Mouse (Mus musculus): ENCODE data around the gene Sez6. TPM values are rescaled to one million over a fixed set of nuclear protein-coding genes. Genes with fewer than 3 reads are reported as not detected.

Gene Sez6
- polyA plus RNA-seq, 1 experiment from 2014 or later: 110 TPM

GRCm38 (mm10) chr11:77964415-77965095 lies 34.0 kb downstream of the Sez6 start:
- Histone ChIP-seq H3K36me3 (replicated peaks; ENCODE audit: control insufficient read depth, insufficient read depth) (peaks cover 8% of the 10 kb centered on the region), H3K9me3 (ENCODE audit: control insufficient read depth, low read length) (no peaks in the 10 kb centered on the region), H3K4me3 (replicated peaks; ENCODE audit: low read length) (no peak overlapping the region), H3K9ac (peak overlapping the region; percentile 45), H3K27ac (peak overlapping the region; percentile 84), H3K4me1 (replicated peaks; ENCODE audit: control insufficient read depth, insufficient read depth, low read length) (peaks cover 34% of the 10 kb centered on the region), H3K27me3 (ENCODE audit: control insufficient read depth, insufficient read depth, low read length) (peaks cover 18% of the 10 kb centered on the region), H3K4me2 (replicated peaks) (peak overlapping the region; percentile 17; the same call in 1 of the 2 replicates)
- ATAC-seq (ENCODE audit: low FRiP score) (peak; percentile 7; the same call in 1 of the 2 replicates), DNase-seq (ENCODE audit: low spot score) (no peak)
- WGBS: 8% methylated on average over 19 of the region's 19 CpGs

- no peak overlapping the region for H3K4me3 ChIP-seq (replicated peaks; ENCODE audit: low read length)
- peak overlapping the region; percentile 45 for H3K9ac ChIP-seq
- H3K4me1 ChIP-seq (replicated peaks; ENCODE audit: control insufficient read depth, insufficient read depth, low read length): peaks cover 26% of the 10 kb centered on the region
- 5% methylated on average over 17 of the region's 17 CpGs for WGBS
- H3K4me2 ChIP-seq (replicated peaks): peak overlapping the region; percentile 17
- H3K9me3 ChIP-seq (ENCODE audit: control insufficient read depth, low read length): no peaks in the 10 kb centered on the region
- DNase-seq (ENCODE audit: low spot score) (peak; percentile 81), ATAC-seq (ENCODE audit: low FRiP score) (peak; percentile 81)
- H3K36me3 ChIP-seq (replicated peaks; ENCODE audit: control insufficient read depth, insufficient read depth): peaks cover 16% of the 10 kb centered on the region
- peak overlapping the region; percentile 84 for H3K27ac ChIP-seq
- peaks cover 15% of the 10 kb centered on the region for H3K27me3 ChIP-seq (ENCODE audit: control insufficient read depth, insufficient read depth, low read length)
Measured at GRCm38 (mm10) chr11:77965101-77966036, 34.8 kb downstream of the Sez6 start.

- Histone ChIP-seq H3K36me3 (replicated peaks; ENCODE audit: control insufficient read depth, insufficient read depth) (peaks cover 21% of the 10 kb centered on the region), H3K4me3 (replicated peaks; ENCODE audit: low read length) (no peak overlapping the region), H3K4me1 (replicated peaks; ENCODE audit: control insufficient read depth, insufficient read depth, low read length) (peaks cover 26% of the 10 kb centered on the region), H3K9me3 (ENCODE audit: control insufficient read depth, low read length) (no peaks in the 10 kb centered on the region), H3K27ac (peak overlapping the region; percentile 84; the same call in 1 of the 2 replicates), H3K27me3 (ENCODE audit: control insufficient read depth, insufficient read depth, low read length) (peaks cover 15% of the 10 kb centered on the region), H3K9ac (peak overlapping the region; percentile 45; the same call in 1 of the 2 replicates), H3K4me2 (replicated peaks) (no peak overlapping the region)
- ATAC-seq (ENCODE audit: low FRiP score): no peak
- WGBS: 39% methylated on average over 5 of the region's 5 CpGs
- no peak for DNase-seq (ENCODE audit: low spot score)
Measured at GRCm38 (mm10) chr11:77966037-77966391, 35.4 kb downstream of the Sez6 start.

GRCm38 (mm10) chr11:77967114-77967513 lies 36.5 kb downstream of the Sez6 start:
- H3K27me3 ChIP-seq (ENCODE audit: control insufficient read depth, insufficient read depth, low read length): peaks cover 12% of the 10 kb centered on the region
- DNase-seq (ENCODE audit: low spot score): peak; percentile 96
- H3K4me2 ChIP-seq (replicated peaks): no peak overlapping the region
- no peak overlapping the region for H3K4me3 ChIP-seq (replicated peaks; ENCODE audit: low read length)
- no peak for ATAC-seq (ENCODE audit: low FRiP score)
- H3K27ac ChIP-seq: no peak overlapping the region
- peaks cover 21% of the 10 kb centered on the region for H3K36me3 ChIP-seq (replicated peaks; ENCODE audit: control insufficient read depth, insufficient read depth)
- H3K9ac ChIP-seq: no peak overlapping the region
- no peaks in the 10 kb centered on the region for H3K9me3 ChIP-seq (ENCODE audit: control insufficient read depth, low read length)
- H3K4me1 ChIP-seq (replicated peaks; ENCODE audit: control insufficient read depth, insufficient read depth, low read length): peaks cover 26% of the 10 kb centered on the region
- WGBS: 1% methylated on average over 4 of the region's 4 CpGs

- Histone ChIP-seq H3K27ac (no peak overlapping the region), H3K9ac (no peak overlapping the region), H3K27me3 (ENCODE audit: control insufficient read depth, insufficient read depth, low read length) (peaks cover 6% of the 10 kb centered on the region; the same call in 1 of the 2 replicates), H3K4me1 (replicated peaks; ENCODE audit: control insufficient read depth, insufficient read depth, low read length) (peaks cover 26% of the 10 kb centered on the region), H3K4me3 (replicated peaks; ENCODE audit: low read length) (no peak overlapping the region), H3K9me3 (ENCODE audit: control insufficient read depth, low read length) (no peaks in the 10 kb centered on the region), H3K36me3 (replicated peaks; ENCODE audit: control insufficient read depth, insufficient read depth) (peaks cover 33% of the 10 kb centered on the region), H3K4me2 (replicated peaks) (no peak overlapping the region)
- DNase-seq (ENCODE audit: low spot score): no peak
- 77% methylated on average over 4 of the region's 4 CpGs for WGBS
- ATAC-seq (ENCODE audit: low FRiP score): no peak
Measured at GRCm38 (mm10) chr11:77968786-77969185, 38.2 kb downstream of the Sez6 start.

GRCm38 (mm10) chr11:77970718-77971117 lies 40.1 kb downstream of the Sez6 start:
- DNase-seq (ENCODE audit: low spot score) (no peak), ATAC-seq (ENCODE audit: low FRiP score) (no peak)
- no peak overlapping the region for H3K9ac ChIP-seq
- peaks cover 6% of the 10 kb centered on the region; the same call in 1 of the 2 replicates for H3K27me3 ChIP-seq (ENCODE audit: control insufficient read depth, insufficient read depth, low read length)
- no peaks in the 10 kb centered on the region for H3K9me3 ChIP-seq (ENCODE audit: control insufficient read depth, low read length)
- peaks cover 10% of the 10 kb centered on the region for H3K4me1 ChIP-seq (replicated peaks; ENCODE audit: control insufficient read depth, insufficient read depth, low read length)
- no peak overlapping the region for H3K27ac ChIP-seq
- H3K36me3 ChIP-seq (replicated peaks; ENCODE audit: control insufficient read depth, insufficient read depth): peaks cover 43% of the 10 kb centered on the region
- no peak overlapping the region for H3K4me3 ChIP-seq (replicated peaks; ENCODE audit: low read length)
- H3K4me2 ChIP-seq (replicated peaks): no peak overlapping the region
- 89% methylated on average over 6 of the region's 6 CpGs for WGBS

- DNase-seq (ENCODE audit: low spot score) (no peak), ATAC-seq (ENCODE audit: low FRiP score) (no peak)
- Histone ChIP-seq H3K4me2 (replicated peaks) (no peak overlapping the region), H3K27ac (no peak overlapping the region), H3K9ac (no peak overlapping the region), H3K36me3 (replicated peaks; ENCODE audit: control insufficient read depth, insufficient read depth) (peaks cover 66% of the 10 kb centered on the region), H3K27me3 (ENCODE audit: control insufficient read depth, insufficient read depth, low read length) (peaks cover 7% of the 10 kb centered on the region; the same call in 1 of the 2 replicates), H3K9me3 (ENCODE audit: control insufficient read depth, low read length) (no peaks in the 10 kb centered on the region), H3K4me3 (replicated peaks; ENCODE audit: low read length) (no peak overlapping the region), H3K4me1 (replicated peaks; ENCODE audit: control insufficient read depth, insufficient read depth, low read length) (no peaks in the 10 kb centered on the region)
- 87% methylated on average over 7 of the region's 7 CpGs for WGBS
Measured at GRCm38 (mm10) chr11:77973520-77973919, 42.9 kb downstream of the Sez6 start.

- no peaks in the 10 kb centered on the region for H3K4me1 ChIP-seq (replicated peaks; ENCODE audit: control insufficient read depth, insufficient read depth, low read length)
- H3K9me3 ChIP-seq (ENCODE audit: control insufficient read depth, low read length): no peaks in the 10 kb centered on the region
- peaks cover 68% of the 10 kb centered on the region for H3K36me3 ChIP-seq (replicated peaks; ENCODE audit: control insufficient read depth, insufficient read depth)
- DNase-seq (ENCODE audit: low spot score) (no peak), ATAC-seq (ENCODE audit: low FRiP score) (no peak)
- H3K27ac ChIP-seq: no peak overlapping the region
- H3K27me3 ChIP-seq (ENCODE audit: control insufficient read depth, insufficient read depth, low read length): peaks cover 7% of the 10 kb centered on the region; the same call in 1 of the 2 replicates
- H3K9ac ChIP-seq: no peak overlapping the region
- no peak overlapping the region for H3K4me3 ChIP-seq (replicated peaks; ENCODE audit: low read length)
- no peak overlapping the region for H3K4me2 ChIP-seq (replicated peaks)
- 43% methylated on average over 15 of the region's 15 CpGs for WGBS
Measured at GRCm38 (mm10) chr11:77974325-77974724, 43.7 kb downstream of the Sez6 start.

- ATAC-seq (ENCODE audit: low FRiP score): no peak
- Histone ChIP-seq H3K4me2 (replicated peaks) (no peak overlapping the region), H3K4me3 (replicated peaks; ENCODE audit: low read length) (no peak overlapping the region), H3K36me3 (replicated peaks; ENCODE audit: control insufficient read depth, insufficient read depth) (peaks cover 52% of the 10 kb centered on the region), H3K27me3 (ENCODE audit: control insufficient read depth, insufficient read depth, low read length) (peaks cover 7% of the 10 kb centered on the region; the same call in 1 of the 2 replicates), H3K4me1 (replicated peaks; ENCODE audit: control insufficient read depth, insufficient read depth, low read length) (no peaks in the 10 kb centered on the region), H3K9me3 (ENCODE audit: control insufficient read depth, low read length) (no peaks in the 10 kb centered on the region), H3K9ac (no peak overlapping the region), H3K27ac (no peak overlapping the region)
- WGBS: 52% methylated on average over 4 of the region's 4 CpGs
- DNase-seq (ENCODE audit: low spot score): no peak
Measured at GRCm38 (mm10) chr11:77975873-77976272, 45.3 kb downstream of the Sez6 start.

Measured in hindbrain, embryonic 14.5 days (tissue).